Mouse (Mus musculus): ENCODE data around the gene Syngr1. TPM values are rescaled to one million over a fixed set of nuclear protein-coding genes. Genes with fewer than 3 reads are reported as not detected.

Syngr1 gene
- polyA plus RNA-seq, 1 experiment from 2014 or later, result 27.3 TPM

GRCm38 (mm10) chr15:80133682-80134449, 42.7 kb downstream of the Syngr1 start:
- WGBS, result 8% methylated on average over 14 of the region's 14 CpGs
- H3K4me1 ChIP-seq, result peaks cover 56% of the 10 kb centered on the region
- ATAC-seq (ENCODE audit: extremely low read depth, insufficient number of reproducible peaks, low FRiP score, low TSS enrichment), result peak; percentile 26

GRCm38 (mm10) chr15:80134450-80134847, 43.3 kb downstream of the Syngr1 start:
- Histone ChIP-seq H3K27ac (replicated peaks) (peak overlapping the region; percentile 100), H3K9me3 (no peaks in the 10 kb centered on the region), H3K9ac (peak overlapping the region; percentile 94), H3K4me2 (peak overlapping the region; percentile 98), H3K36me3 (peaks cover 12% of the 10 kb centered on the region), H3K27me3 (replicated peaks) (no peaks in the 10 kb centered on the region), H3K4me3 (peak overlapping the region; percentile 80), H3K4me1 (peaks cover 59% of the 10 kb centered on the region)
- 21% methylated on average over 9 of the region's 9 CpGs for WGBS
- ATAC-seq (ENCODE audit: extremely low read depth, insufficient number of reproducible peaks, low FRiP score, low TSS enrichment), result no peak

More at GRCm38 (mm10) chr15:80133682-80134449, 42.7 kb downstream of the Syngr1 start:
- Histone ChIP-seq H3K27ac (replicated peaks) (peak overlapping the region; percentile 100), H3K4me2 (peak overlapping the region; percentile 98), H3K36me3 (peaks cover 12% of the 10 kb centered on the region), H3K27me3 (replicated peaks) (no peaks in the 10 kb centered on the region), H3K4me3 (peak overlapping the region; percentile 80), H3K9ac (peak overlapping the region; percentile 94), H3K9me3 (no peaks in the 10 kb centered on the region)

GRCm38 (mm10) chr15:80135499-80135898, 44.4 kb downstream of the Syngr1 start:
- no peak for ATAC-seq (ENCODE audit: extremely low read depth, insufficient number of reproducible peaks, low FRiP score, low TSS enrichment)
- Histone ChIP-seq H3K9me3 (no peaks in the 10 kb centered on the region), H3K27ac (replicated peaks) (peak overlapping the region; percentile 24; the same call in 1 of the 2 replicates), H3K4me2 (no peak overlapping the region), H3K4me3 (no peak overlapping the region), H3K4me1 (peaks cover 62% of the 10 kb centered on the region), H3K36me3 (peaks cover 16% of the 10 kb centered on the region), H3K9ac (0 out of 2 replicates have a peak overlapping the region, but pooled peaks have one; percentile 94), H3K27me3 (replicated peaks) (no peaks in the 10 kb centered on the region)
- WGBS, result 84% methylated on average over 2 of the region's 2 CpGs

- ATAC-seq (ENCODE audit: extremely low read depth, insufficient number of reproducible peaks, low FRiP score, low TSS enrichment), result no peak
- WGBS, result 91% methylated on average over 3 of the region's 3 CpGs
- peak overlapping the region; percentile 17 for H3K27ac ChIP-seq (replicated peaks)
- H3K4me3 ChIP-seq, result no peak overlapping the region
- peaks cover 27% of the 10 kb centered on the region for H3K36me3 ChIP-seq
- H3K9ac ChIP-seq, result peak overlapping the region; percentile 5; the same call in 1 of the 2 replicates
- H3K27me3 ChIP-seq (replicated peaks), result no peaks in the 10 kb centered on the region
- no peak overlapping the region for H3K4me2 ChIP-seq
- peaks cover 69% of the 10 kb centered on the region for H3K4me1 ChIP-seq
- H3K9me3 ChIP-seq, result no peaks in the 10 kb centered on the region
Measured at GRCm38 (mm10) chr15:80136645-80137044, 45.5 kb downstream of the Syngr1 start.

GRCm38 (mm10) chr15:80137945-80138791, 47.0 kb downstream of the Syngr1 start:
- ATAC-seq (ENCODE audit: extremely low read depth, insufficient number of reproducible peaks, low FRiP score, low TSS enrichment), result no peak
- H3K27me3 ChIP-seq (replicated peaks), result no peaks in the 10 kb centered on the region
- H3K4me2 ChIP-seq, result no peak overlapping the region
- 0 out of 2 replicates have a peak overlapping the region, but pooled peaks have one; percentile 1 for H3K9ac ChIP-seq
- no peak overlapping the region for H3K4me3 ChIP-seq
- H3K9me3 ChIP-seq, result no peaks in the 10 kb centered on the region
- 62% methylated on average over 17 of the region's 17 CpGs for WGBS
- peaks cover 64% of the 10 kb centered on the region for H3K4me1 ChIP-seq
- peaks cover 42% of the 10 kb centered on the region for H3K36me3 ChIP-seq
- peak overlapping the region; percentile 20 for H3K27ac ChIP-seq (replicated peaks)

GRCm38 (mm10) chr15:80140302-80140701, 49.2 kb downstream of the Syngr1 start:
- Histone ChIP-seq H3K4me2 (no peak overlapping the region), H3K27me3 (replicated peaks) (no peaks in the 10 kb centered on the region), H3K27ac (replicated peaks) (no peak overlapping the region), H3K9ac (no peak overlapping the region), H3K4me1 (peaks cover 49% of the 10 kb centered on the region), H3K4me3 (no peak overlapping the region), H3K36me3 (peaks cover 60% of the 10 kb centered on the region), H3K9me3 (no peaks in the 10 kb centered on the region)
- WGBS, result 90% methylated on average over 2 of the region's 2 CpGs
- ATAC-seq (ENCODE audit: extremely low read depth, insufficient number of reproducible peaks, low FRiP score, low TSS enrichment), result no peak

- no peak overlapping the region for H3K9ac ChIP-seq
- no peaks in the 10 kb centered on the region for H3K27me3 ChIP-seq (replicated peaks)
- peaks cover 49% of the 10 kb centered on the region for H3K4me1 ChIP-seq
- ATAC-seq (ENCODE audit: extremely low read depth, insufficient number of reproducible peaks, low FRiP score, low TSS enrichment), result no peak
- no peaks in the 10 kb centered on the region for H3K9me3 ChIP-seq
- H3K27ac ChIP-seq (replicated peaks), result no peak overlapping the region
- H3K4me3 ChIP-seq, result no peak overlapping the region
- peaks cover 59% of the 10 kb centered on the region for H3K36me3 ChIP-seq
- no peak overlapping the region for H3K4me2 ChIP-seq
- WGBS, result 93% methylated on average over 3 of the region's 3 CpGs
Measured at GRCm38 (mm10) chr15:80140878-80141277, 49.7 kb downstream of the Syngr1 start.

GRCm38 (mm10) chr15:80142130-80142529, 51.0 kb downstream of the Syngr1 start:
- H3K9me3 ChIP-seq, result no peaks in the 10 kb centered on the region
- H3K9ac ChIP-seq, result no peak overlapping the region
- no peak overlapping the region for H3K27ac ChIP-seq (replicated peaks)
- no peaks in the 10 kb centered on the region for H3K27me3 ChIP-seq (replicated peaks)
- WGBS, result 94% methylated on average over 3 of the region's 3 CpGs
- H3K4me2 ChIP-seq, result no peak overlapping the region
- no peak for ATAC-seq (ENCODE audit: extremely low read depth, insufficient number of reproducible peaks, low FRiP score, low TSS enrichment)
- no peak overlapping the region for H3K4me3 ChIP-seq
- peaks cover 52% of the 10 kb centered on the region for H3K4me1 ChIP-seq
- peaks cover 52% of the 10 kb centered on the region for H3K36me3 ChIP-seq

- no peak overlapping the region for H3K4me3 ChIP-seq
- no peaks in the 10 kb centered on the region for H3K9me3 ChIP-seq
- peaks cover 45% of the 10 kb centered on the region for H3K4me1 ChIP-seq
- peaks cover 55% of the 10 kb centered on the region for H3K36me3 ChIP-seq
- no peak overlapping the region for H3K4me2 ChIP-seq
- WGBS, result 82% methylated on average over 6 of the region's 6 CpGs
- H3K9ac ChIP-seq, result no peak overlapping the region
- no peak for ATAC-seq (ENCODE audit: extremely low read depth, insufficient number of reproducible peaks, low FRiP score, low TSS enrichment)
- H3K27me3 ChIP-seq (replicated peaks), result no peaks in the 10 kb centered on the region
- no peak overlapping the region for H3K27ac ChIP-seq (replicated peaks)
Measured at GRCm38 (mm10) chr15:80143760-80144159, 52.6 kb downstream of the Syngr1 start.

GRCm38 (mm10) chr15:80145397-80145796, 54.3 kb downstream of the Syngr1 start:
- H3K27me3 ChIP-seq (replicated peaks), result no peaks in the 10 kb centered on the region
- no peak overlapping the region for H3K4me2 ChIP-seq
- H3K27ac ChIP-seq (replicated peaks), result no peak overlapping the region
- WGBS, result 90% methylated on average over 5 of the region's 5 CpGs
- H3K4me1 ChIP-seq, result peaks cover 36% of the 10 kb centered on the region
- no peak overlapping the region for H3K4me3 ChIP-seq
- no peak for ATAC-seq (ENCODE audit: extremely low read depth, insufficient number of reproducible peaks, low FRiP score, low TSS enrichment)
- no peak overlapping the region for H3K9ac ChIP-seq
- peaks cover 68% of the 10 kb centered on the region for H3K36me3 ChIP-seq
- no peaks in the 10 kb centered on the region for H3K9me3 ChIP-seq

GRCm38 (mm10) chr15:80146153-80146552, 55.0 kb downstream of the Syngr1 start:
- Histone ChIP-seq H3K9ac (no peak overlapping the region; the same call in 1 of the 2 replicates), H3K36me3 (peaks cover 69% of the 10 kb centered on the region), H3K4me3 (no peak overlapping the region)

More at GRCm38 (mm10) chr15:80146153-80146552, 55.0 kb downstream of the Syngr1 start:
- Histone ChIP-seq H3K4me1 (peaks cover 31% of the 10 kb centered on the region), H3K27me3 (replicated peaks) (no peaks in the 10 kb centered on the region), H3K27ac (replicated peaks) (no peak overlapping the region), H3K9me3 (no peaks in the 10 kb centered on the region), H3K4me2 (no peak overlapping the region)
- ATAC-seq (ENCODE audit: extremely low read depth, insufficient number of reproducible peaks, low FRiP score, low TSS enrichment), result no peak
- 30% methylated on average over 6 of the region's 6 CpGs for WGBS

All from heart, embryonic 13.5 days (tissue).